Mouse (Mus musculus): ENCODE data around the gene Gpr156. TPM values are rescaled to one million over a fixed set of nuclear protein-coding genes. Genes with fewer than 3 reads are reported as not detected.
A peak's percentile ranks its signal among the peaks of the same experiment; 100 is the strongest.

The Gpr156 gene
- polyA plus RNA-seq, 2 experiments = 0.59 to 0.78 TPM

GRCm38 (mm10) chr16:37934932-37935331, 18.6 kb downstream of the Gpr156 start:
- DNase-seq (ENCODE audit: low spot score) (no peak), ATAC-seq (ENCODE audit: low FRiP score, low read depth) (no peak)
- H3K4me1 ChIP-seq (ENCODE audit: control insufficient read depth, insufficient read depth, low read length) = no peaks in the 10 kb centered on the region; the same call in 1 of the 2 replicates
- no peak overlapping the region for H3K4me2 ChIP-seq (replicated peaks; ENCODE audit: low read depth, low read length, severe bottlenecking)
- no peak overlapping the region for H3K9ac ChIP-seq (ENCODE audit: low read depth, low read length, severe bottlenecking)
- H3K36me3 ChIP-seq (ENCODE audit: control insufficient read depth, insufficient read depth, low read length) = no peaks in the 10 kb centered on the region
- 88% methylated on average over 2 of the region's 2 CpGs for whole genome bisulfite sequencing
- no peaks in the 10 kb centered on the region for H3K27me3 ChIP-seq (ENCODE audit: control insufficient read depth, insufficient read depth, low read length)
- no peak overlapping the region for H3K4me3 ChIP-seq (replicated peaks; ENCODE audit: low read length)
- H3K9me3 ChIP-seq (ENCODE audit: control insufficient read depth, low read length) = no peaks in the 10 kb centered on the region
- no peak overlapping the region for H3K27ac ChIP-seq (replicated peaks; ENCODE audit: low read depth, low read length)
- TF ChIP-seq POLR2A (IDR thresholded peaks at IDR 0.05; ENCODE audit: borderline replicate concordance, extremely low read depth, insufficient read depth, insufficient read length) = no peak

- DNase-seq (ENCODE audit: low spot score) (no peak), ATAC-seq (ENCODE audit: low FRiP score, low read depth) (no peak)
- H3K36me3 ChIP-seq (ENCODE audit: control insufficient read depth, insufficient read depth, low read length) = no peaks in the 10 kb centered on the region
- 31% methylated on average over 8 of the region's 8 CpGs for WGBS
- no peaks in the 10 kb centered on the region for H3K9me3 ChIP-seq (ENCODE audit: control insufficient read depth, low read length)
- H3K4me1 ChIP-seq (ENCODE audit: control insufficient read depth, insufficient read depth, low read length) = no peaks in the 10 kb centered on the region; the same call in 1 of the 2 replicates
- no peak overlapping the region for H3K4me2 ChIP-seq (replicated peaks; ENCODE audit: low read depth, low read length, severe bottlenecking)
- no peaks in the 10 kb centered on the region for H3K27me3 ChIP-seq (ENCODE audit: control insufficient read depth, insufficient read depth, low read length)
- TF ChIP-seq POLR2A (IDR thresholded peaks at IDR 0.05; ENCODE audit: borderline replicate concordance, extremely low read depth, insufficient read depth, insufficient read length) = no peak
- H3K27ac ChIP-seq (replicated peaks; ENCODE audit: low read depth, low read length) = no peak overlapping the region
- no peak overlapping the region for H3K9ac ChIP-seq (ENCODE audit: low read depth, low read length, severe bottlenecking)
- no peak overlapping the region for H3K4me3 ChIP-seq (replicated peaks; ENCODE audit: low read length)
These were observed 21.0 kb downstream of the Gpr156 start for GRCm38 (mm10) chr16:37937276-37937675.

DNA sequence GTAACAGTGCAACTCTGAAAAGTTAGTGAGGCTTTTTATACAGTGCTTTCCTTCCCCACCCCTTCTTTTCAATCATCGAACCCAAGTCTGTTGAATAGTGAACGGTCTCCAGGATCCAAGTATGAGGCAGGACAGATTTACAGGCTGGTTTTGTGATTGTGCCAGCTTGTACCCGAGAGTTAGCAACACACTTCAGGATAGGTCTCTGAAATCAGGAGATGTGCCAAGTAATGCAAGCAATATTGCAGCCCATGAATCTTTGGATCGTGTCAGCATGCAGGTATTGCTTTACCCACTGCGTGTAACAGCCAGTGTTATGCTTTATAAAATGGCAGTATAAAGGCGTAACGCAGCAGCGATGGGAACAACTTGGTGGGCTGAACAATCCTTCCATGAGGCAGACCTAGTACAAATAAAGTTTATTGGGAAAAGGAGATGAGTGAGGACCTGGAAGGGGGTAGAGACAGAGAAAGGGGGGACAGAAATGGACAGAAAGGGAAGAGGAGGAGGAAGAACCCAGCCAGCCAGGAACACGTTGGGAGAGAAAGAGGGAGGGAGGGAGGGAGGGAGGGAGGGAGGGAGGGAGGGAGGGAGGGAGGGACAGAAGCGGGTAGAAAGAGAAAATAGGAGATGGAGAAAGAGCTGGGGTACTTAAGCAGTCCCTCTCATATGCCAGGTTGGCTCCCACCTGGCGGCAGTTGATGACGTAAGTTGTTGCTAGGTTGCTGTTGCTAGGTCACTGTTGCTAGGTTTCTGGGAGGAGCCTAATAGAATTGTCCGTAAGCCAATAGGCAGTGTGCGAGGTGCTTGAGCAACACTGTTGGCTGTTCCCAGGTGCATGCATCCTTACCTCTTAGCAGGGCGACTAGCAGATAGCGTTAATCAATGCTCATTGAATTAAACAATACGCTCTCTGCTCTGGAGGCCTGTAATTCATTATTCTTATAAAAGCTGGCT, 22.1 kb downstream of the Gpr156 start:
- no peaks in the 10 kb centered on the region for H3K36me3 ChIP-seq (ENCODE audit: control insufficient read depth, insufficient read depth, low read length)
- H3K4me2 ChIP-seq (replicated peaks; ENCODE audit: low read depth, low read length, severe bottlenecking) = no peak overlapping the region

GRCm38 (mm10) chr16:37939082-37939863, 23.0 kb downstream of the Gpr156 start:
- H3K36me3 ChIP-seq (ENCODE audit: control insufficient read depth, insufficient read depth, low read length) = no peaks in the 10 kb centered on the region
- H3K9ac ChIP-seq (ENCODE audit: low read depth, low read length, severe bottlenecking) = no peak overlapping the region
- DNase-seq (ENCODE audit: low spot score) = no peak
- no peak for ATAC-seq (ENCODE audit: low FRiP score, low read depth)
- peaks cover 3% of the 10 kb centered on the region for H3K4me1 ChIP-seq (ENCODE audit: control insufficient read depth, insufficient read depth, low read length)
- TF ChIP-seq POLR2A (IDR thresholded peaks at IDR 0.05; ENCODE audit: borderline replicate concordance, extremely low read depth, insufficient read depth, insufficient read length) = no peak
- H3K9me3 ChIP-seq (ENCODE audit: control insufficient read depth, low read length) = no peaks in the 10 kb centered on the region
- WGBS = 63% methylated on average over 11 of the region's 11 CpGs
- no peak overlapping the region for H3K4me3 ChIP-seq (replicated peaks; ENCODE audit: low read length)
- no peak overlapping the region for H3K4me2 ChIP-seq (replicated peaks; ENCODE audit: low read depth, low read length, severe bottlenecking)
- no peaks in the 10 kb centered on the region for H3K27me3 ChIP-seq (ENCODE audit: control insufficient read depth, insufficient read depth, low read length)
- no peak overlapping the region for H3K27ac ChIP-seq (replicated peaks; ENCODE audit: low read depth, low read length)

More for the DNA sequence above, 22.1 kb downstream of the Gpr156 start:
- 43% methylated on average over 16 of the region's 17 CpGs for WGBS
- ATAC-seq (ENCODE audit: low FRiP score, low read depth) (peak; percentile 74), DNase-seq (ENCODE audit: low spot score) (peak; percentile 62)
- TF ChIP-seq POLR2A (IDR thresholded peaks at IDR 0.05; ENCODE audit: borderline replicate concordance, extremely low read depth, insufficient read depth, insufficient read length) = no peak
- Histone ChIP-seq H3K9me3 (ENCODE audit: control insufficient read depth, low read length) (no peaks in the 10 kb centered on the region), H3K9ac (ENCODE audit: low read depth, low read length, severe bottlenecking) (no peak overlapping the region), H3K4me1 (ENCODE audit: control insufficient read depth, insufficient read depth, low read length) (no peaks in the 10 kb centered on the region; the same call in 1 of the 2 replicates), H3K4me3 (replicated peaks; ENCODE audit: low read length) (no peak overlapping the region), H3K27me3 (ENCODE audit: control insufficient read depth, insufficient read depth, low read length) (no peaks in the 10 kb centered on the region), H3K27ac (replicated peaks; ENCODE audit: low read depth, low read length) (no peak overlapping the region)

- Histone ChIP-seq H3K4me1 (ENCODE audit: control insufficient read depth, insufficient read depth, low read length) (peaks cover 4% of the 10 kb centered on the region), H3K27me3 (ENCODE audit: control insufficient read depth, insufficient read depth, low read length) (no peaks in the 10 kb centered on the region), H3K36me3 (ENCODE audit: control insufficient read depth, insufficient read depth, low read length) (no peaks in the 10 kb centered on the region), H3K9me3 (ENCODE audit: control insufficient read depth, low read length) (no peaks in the 10 kb centered on the region), H3K9ac (ENCODE audit: low read depth, low read length, severe bottlenecking) (no peak overlapping the region), H3K4me3 (replicated peaks; ENCODE audit: low read length) (no peak overlapping the region), H3K4me2 (replicated peaks; ENCODE audit: low read depth, low read length, severe bottlenecking) (no peak overlapping the region), H3K27ac (replicated peaks; ENCODE audit: low read depth, low read length) (no peak overlapping the region)
- no peak for DNase-seq (ENCODE audit: low spot score)
- TF ChIP-seq POLR2A (IDR thresholded peaks at IDR 0.05; ENCODE audit: borderline replicate concordance, extremely low read depth, insufficient read depth, insufficient read length) = no peak
- ATAC-seq (ENCODE audit: low FRiP score, low read depth) = peak; percentile 42; the same call in 1 of the 2 replicates
- 74% methylated on average over 10 of the region's 10 CpGs for WGBS
These were observed 24.0 kb downstream of the Gpr156 start for GRCm38 (mm10) chr16:37940291-37940690.
